Mouse (Mus musculus): ENCODE data around the gene Jup.

- TF ChIP-seq CTCF (IDR thresholded peaks at IDR 0.05; ENCODE audit: low read depth, low read length) (no peak), POLR2A (IDR thresholded peaks at IDR 0.05; ENCODE audit: borderline replicate concordance, low read depth, low read length) (no peak)
Observed at GRCm38 (mm10) chr11:100355972-100356818, 41.4 kb downstream of the Jup start, which contains the start of gene Hap1.
